Mouse (Mus musculus): ENCODE data around the gene Ssr4. TPM values are rescaled to one million over a fixed set of nuclear protein-coding genes. Genes with fewer than 3 reads are reported as not detected.
A peak's percentile ranks its signal among the peaks of the same experiment; 100 is the strongest.

The Ssr4 gene
- polyA plus RNA-seq, 1 experiment from 2014 or later: 323 TPM

DNA sequence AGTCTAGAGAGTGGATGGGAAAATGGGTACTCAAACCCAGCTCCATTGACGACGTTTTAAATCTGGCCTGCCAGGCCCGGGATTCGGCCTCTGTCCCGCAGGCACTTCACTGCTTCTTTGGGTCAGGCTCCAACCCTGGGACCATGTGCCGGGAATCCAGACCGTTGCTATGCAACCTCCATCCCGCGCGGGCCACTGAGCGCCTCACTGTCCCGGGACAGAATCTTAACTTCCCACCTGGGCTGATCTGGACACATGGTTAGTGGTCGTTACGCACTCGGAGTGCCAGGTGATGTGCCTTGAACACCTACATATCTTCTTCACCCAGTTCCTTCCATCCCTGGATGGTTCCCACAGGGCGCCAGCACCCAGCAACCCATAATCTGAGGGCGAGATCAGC, 36.9 kb downstream of the Ssr4 start:
- no peaks in the 10 kb centered on the region for H3K4me1 ChIP-seq (replicated peaks; ENCODE audit: control insufficient read depth, insufficient read depth, low read length)
- peak overlapping the region; percentile 50; the same call in 1 of the 2 replicates for H3K4me3 ChIP-seq (ENCODE audit: low read depth, low read length)
- peak overlapping the region; percentile 75 for H3K4me2 ChIP-seq (replicated peaks; ENCODE audit: low read depth)
- H3K36me3 ChIP-seq (ENCODE audit: control insufficient read depth, insufficient read depth): no peaks in the 10 kb centered on the region
- H3K27ac ChIP-seq (ENCODE audit: low read depth, low read length): no peak overlapping the region
- WGBS: 29% methylated on average over 17 of the region's 17 CpGs
- H3K27me3 ChIP-seq (replicated peaks; ENCODE audit: control insufficient read depth, insufficient read depth, low read length): peaks cover 5% of the 10 kb centered on the region; the same call in 1 of the 2 replicates
- no peak for TF ChIP-seq CTCF (IDR thresholded peaks at IDR 0.05; ENCODE audit: low read depth)
- no peak for ATAC-seq
- H3K9me3 ChIP-seq (ENCODE audit: control insufficient read depth): no peaks in the 10 kb centered on the region
- no peak overlapping the region for H3K9ac ChIP-seq (ENCODE audit: low read depth, low read length)

DNA sequence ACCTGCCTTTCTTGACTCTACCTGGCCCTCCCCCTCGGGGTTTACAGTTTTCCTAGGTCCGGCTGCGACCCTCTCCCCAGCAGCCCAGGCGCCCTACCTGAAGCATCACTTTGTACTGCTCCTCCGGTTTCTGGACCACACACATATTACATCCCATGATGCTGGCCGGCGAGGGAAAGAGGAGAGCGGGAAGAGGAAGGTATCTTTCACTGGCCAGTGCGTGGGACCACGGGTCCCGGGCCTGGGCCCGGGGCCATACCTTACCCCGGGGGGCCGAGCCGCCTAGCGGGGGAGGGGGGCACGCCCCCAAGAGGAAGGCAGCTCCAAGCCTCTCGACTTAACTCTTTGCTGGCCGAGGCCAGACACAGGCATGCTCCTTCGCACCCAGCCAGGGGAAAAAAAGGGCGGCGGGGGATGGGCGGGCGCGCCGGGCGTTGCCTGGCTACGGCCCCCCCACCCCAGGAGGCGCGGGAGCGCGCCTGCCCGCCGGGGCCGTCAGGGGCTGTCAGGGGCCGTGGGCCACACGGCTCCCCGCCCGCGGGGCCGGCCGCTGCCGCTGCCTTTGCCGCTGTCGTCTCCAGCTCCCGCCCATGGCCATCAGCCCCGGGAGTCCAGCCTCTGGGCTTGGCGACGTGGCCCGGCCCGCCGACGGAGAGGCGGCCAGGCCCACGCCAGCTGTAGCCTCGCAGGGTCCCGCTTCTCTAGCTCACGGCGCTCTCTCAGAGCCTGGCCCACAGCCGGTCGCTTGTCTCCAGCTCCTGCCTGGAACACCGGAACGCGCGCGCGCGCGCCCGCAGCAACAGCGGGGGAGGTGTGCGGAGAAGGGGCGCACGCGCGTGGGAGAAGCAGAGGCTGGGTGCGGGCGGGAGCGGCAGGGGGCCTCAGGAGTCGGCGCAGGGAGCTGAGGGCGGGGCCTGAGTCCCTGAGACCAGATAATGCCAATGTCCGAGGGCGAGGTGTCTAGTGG, 37.6 kb downstream of the Ssr4 start, which contains the start of gene Pdzd4:
TSS of gene Pdzd4 (minus strand) at position 785 of the 967 bp plus-strand sequence.
- 20% methylated on average over 72 of the region's 84 CpGs for WGBS
- H3K4me2 ChIP-seq (replicated peaks; ENCODE audit: low read depth): peak within 1 kb of the TSS; percentile 75
- ATAC-seq: no peak
- H3K9me3 ChIP-seq (ENCODE audit: control insufficient read depth): no peaks in the 10 kb centered on the region
- H3K27ac ChIP-seq (ENCODE audit: low read depth, low read length): no peak within 1 kb of the TSS
- peak within 1 kb of the TSS; percentile 50 for H3K4me3 ChIP-seq (ENCODE audit: low read depth, low read length)
- H3K27me3 ChIP-seq (replicated peaks; ENCODE audit: control insufficient read depth, insufficient read depth, low read length): peaks cover 5% of the 10 kb centered on the region; the same call in 1 of the 2 replicates
- H3K4me1 ChIP-seq (replicated peaks; ENCODE audit: control insufficient read depth, insufficient read depth, low read length): no peaks in the 10 kb centered on the region
- peak within 1 kb of the TSS; percentile 41; the same call in 1 of the 2 replicates for H3K9ac ChIP-seq (ENCODE audit: low read depth, low read length)
- no peaks in the 10 kb centered on the region for H3K36me3 ChIP-seq (ENCODE audit: control insufficient read depth, insufficient read depth)
- no peak for TF ChIP-seq CTCF (IDR thresholded peaks at IDR 0.05; ENCODE audit: low read depth)

DNA sequence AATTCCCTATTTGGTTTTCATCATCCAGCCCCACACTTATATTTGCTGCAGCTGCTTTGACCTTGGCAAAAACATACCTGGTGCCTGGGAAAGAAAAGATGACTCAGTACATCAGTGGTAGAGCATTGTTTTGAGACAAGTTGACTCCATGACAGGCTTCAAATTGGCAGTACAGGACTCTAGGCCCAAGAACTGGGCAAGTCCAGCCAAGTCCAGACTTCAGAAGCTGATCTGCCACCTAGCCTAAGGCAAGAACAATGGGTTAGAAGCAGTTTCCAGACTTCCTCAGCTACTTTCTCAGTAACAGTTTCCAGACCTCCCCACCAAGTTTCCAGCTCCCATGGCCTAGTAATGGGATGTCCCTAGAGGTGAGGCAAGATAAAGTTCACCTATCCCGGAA, 48.9 kb downstream of the Ssr4 start:
- TF ChIP-seq CTCF (IDR thresholded peaks at IDR 0.05; ENCODE audit: low read depth): no peak

DNA sequence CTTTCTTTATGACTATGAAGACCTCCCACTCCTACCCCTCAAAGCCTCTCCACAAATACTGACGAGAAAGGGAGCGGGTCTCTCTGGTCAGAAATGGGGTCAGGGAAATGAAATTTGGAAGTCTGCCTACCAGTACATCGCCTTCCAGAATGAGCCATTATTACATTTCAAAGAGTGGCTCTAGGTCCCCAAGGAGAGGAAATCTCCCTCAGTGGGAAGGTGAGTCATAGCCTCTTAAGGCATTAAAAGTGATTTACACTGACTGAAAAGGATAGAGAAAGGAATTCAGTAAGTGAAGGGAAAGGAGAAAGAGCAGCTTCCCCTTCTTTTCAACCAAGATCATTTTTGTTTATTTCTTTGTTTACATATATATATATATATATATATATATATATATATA, 49.9 kb downstream of the Ssr4 start:
- TF ChIP-seq CTCF (IDR thresholded peaks at IDR 0.05; ENCODE audit: low read depth): no peak
- Histone ChIP-seq H3K27me3 (replicated peaks; ENCODE audit: control insufficient read depth, insufficient read depth, low read length) (no peaks in the 10 kb centered on the region), H3K36me3 (ENCODE audit: control insufficient read depth, insufficient read depth) (no peaks in the 10 kb centered on the region), H3K27ac (ENCODE audit: low read depth, low read length) (no peak overlapping the region), H3K4me1 (replicated peaks; ENCODE audit: control insufficient read depth, insufficient read depth, low read length) (no peaks in the 10 kb centered on the region), H3K9ac (ENCODE audit: low read depth, low read length) (no peak overlapping the region), H3K4me3 (ENCODE audit: low read depth, low read length) (no peak overlapping the region), H3K9me3 (ENCODE audit: control insufficient read depth) (no peaks in the 10 kb centered on the region), H3K4me2 (replicated peaks; ENCODE audit: low read depth) (no peak overlapping the region)
- 85% methylated on average over 3 of the region's 3 CpGs for WGBS
- no peak for ATAC-seq

More for the DNA sequence above, 48.9 kb downstream of the Ssr4 start:
- H3K4me1 ChIP-seq (replicated peaks; ENCODE audit: control insufficient read depth, insufficient read depth, low read length): no peaks in the 10 kb centered on the region
- no peak overlapping the region for H3K4me3 ChIP-seq (ENCODE audit: low read depth, low read length)
- H3K36me3 ChIP-seq (ENCODE audit: control insufficient read depth, insufficient read depth): no peaks in the 10 kb centered on the region
- no peaks in the 10 kb centered on the region for H3K27me3 ChIP-seq (replicated peaks; ENCODE audit: control insufficient read depth, insufficient read depth, low read length)
- no peak for ATAC-seq
- WGBS: 95% methylated on average over 1 of the region's 1 CpGs
- no peak overlapping the region for H3K27ac ChIP-seq (ENCODE audit: low read depth, low read length)
- no peak overlapping the region for H3K9ac ChIP-seq (ENCODE audit: low read depth, low read length)
- no peaks in the 10 kb centered on the region for H3K9me3 ChIP-seq (ENCODE audit: control insufficient read depth)
- H3K4me2 ChIP-seq (replicated peaks; ENCODE audit: low read depth): no peak overlapping the region

Other genes with a start within 250 kb of the Ssr4 start
- gene Dusp9, start 147.6 kb upstream of the Ssr4 start, polyA plus RNA-seq (2015; fragmentation: Nextera tagmentation; extraction: Ambion mirVana): 2.2 and 2.7 TPM in 2 replicates
- 8.5 and 9.4 TPM in 2 replicates for gene Pnck, start 126.9 kb upstream of the Ssr4 start, polyA plus RNA-seq (2015; fragmentation: Nextera tagmentation; extraction: Ambion mirVana)
- 46.8 and 50.9 TPM in 2 replicates for gene Slc6a8, start 113.9 kb upstream of the Ssr4 start, polyA plus RNA-seq (2015; fragmentation: Nextera tagmentation; extraction: Ambion mirVana)
- 380 and 382 TPM in 2 replicates for gene Bcap31, start 70.9 kb upstream of the Ssr4 start, polyA plus RNA-seq (2015; fragmentation: Nextera tagmentation; extraction: Ambion mirVana)
- 46.5 and 51.3 TPM in 2 replicates for gene Abcd1, start 70.4 kb upstream of the Ssr4 start, polyA plus RNA-seq (2015; fragmentation: Nextera tagmentation; extraction: Ambion mirVana)
- gene Plxnb3, start 29.9 kb upstream of the Ssr4 start, polyA plus RNA-seq (2015; fragmentation: Nextera tagmentation; extraction: Ambion mirVana): 0.22 and 0.27 TPM in 2 replicates
- gene Srpk3, start 12.6 kb upstream of the Ssr4 start, polyA plus RNA-seq (2015; fragmentation: Nextera tagmentation; extraction: Ambion mirVana): 0.90 and 1.3 TPM in 2 replicates
- gene Idh3g, start 131 bp upstream of the Ssr4 start, polyA plus RNA-seq (2015; fragmentation: Nextera tagmentation; extraction: Ambion mirVana): 142 and 145 TPM in 2 replicates
- gene Pdzd4, start 37.9 kb downstream of the Ssr4 start, polyA plus RNA-seq (2015; fragmentation: Nextera tagmentation; extraction: Ambion mirVana): 0.12 and 0.22 TPM in 2 replicates
- 0.12 TPM in 1 of 2 replicates, not detected in the other for gene Avpr2, start 105.1 kb downstream of the Ssr4 start, polyA plus RNA-seq (2015; fragmentation: Nextera tagmentation; extraction: Ambion mirVana)
- 3.1 and 3.2 TPM in 2 replicates for gene L1cam, start 109.1 kb downstream of the Ssr4 start, polyA plus RNA-seq (2015; fragmentation: Nextera tagmentation; extraction: Ambion mirVana)
- gene Arhgap4, start 134.8 kb downstream of the Ssr4 start, polyA plus RNA-seq (2015; fragmentation: Nextera tagmentation; extraction: Ambion mirVana): 2.5 and 2.7 TPM in 2 replicates
- 76.6 and 76.7 TPM in 2 replicates for gene Naa10, start 134.9 kb downstream of the Ssr4 start, polyA plus RNA-seq (2015; fragmentation: Nextera tagmentation; extraction: Ambion mirVana)
- gene Renbp, start 143.8 kb downstream of the Ssr4 start, polyA plus RNA-seq (2015; fragmentation: Nextera tagmentation; extraction: Ambion mirVana): 788 and 922 TPM in 2 replicates
- gene Hcfc1, start 179.3 kb downstream of the Ssr4 start, polyA plus RNA-seq (2015; fragmentation: Nextera tagmentation; extraction: Ambion mirVana): 19.0 and 22.6 TPM in 2 replicates
- 21.6 and 22.7 TPM in 2 replicates for gene Irak1, start 236.9 kb downstream of the Ssr4 start, polyA plus RNA-seq (2015; fragmentation: Nextera tagmentation; extraction: Ambion mirVana)